Mouse (Mus musculus) cerebellum, postnatal 4 days (tissue): ENCODE measurements around the gene Ercc6l.
"Not testable (repeated sequence)": the region's sequence is repeated elsewhere in the genome, so short reads cannot be mapped to it uniquely, and the experiment has no call there.

Experiments used
- DNase-seq, 2 experiments: peaks; one replicate each; pipeline ENCODE4 v3.0.0; 2022; ENCODE audit warnings: low spot score in 2 of 2, mixed read lengths in 1 of 2

Ercc6l gene

GRCm38 (mm10) chrX:102109349-102109748 lies 47.5 kb downstream of the Ercc6l start:
- not testable (repeated sequence) for DNase-seq

- not testable (repeated sequence) for DNase-seq
Observed at GRCm38 (mm10) chrX:102103830-102104229, 53.1 kb downstream of the Ercc6l start.

GRCm38 (mm10) chrX:102101886-102102285 lies 55.0 kb downstream of the Ercc6l start:
- DNase-seq: no peak

- DNase-seq: no peak
Observed at GRCm38 (mm10) chrX:102094381-102094904, 62.4 kb downstream of the Ercc6l start.
